Mouse (Mus musculus) MEL (cell line): Measurements from ENCODE around the gene Gpr161.

Source experiments
- CTCF ChIP-seq, 3 experiments: IDR thresholded peaks in 2 of 3; conservative IDR thresholded peaks in 1 of 3; 2 replicates each; pipeline ENCODE4 v1.5.1; 2011 to 2012; ENCODE audit warnings: low read length in 3 of 3, low read depth in 2 of 3, mild to moderate bottlenecking in 2 of 3, improper control_type of control experiment in 1 of 3, inconsistent platforms in 1 of 3, mixed read lengths in 1 of 3, moderate library complexity in 1 of 3; ENCODE audit not compliant: control insufficient read depth in 1 of 3, insufficient read depth in 1 of 3, poor library complexity in 1 of 3, severe bottlenecking in 1 of 3
- ELF1 ChIP-seq: IDR thresholded peaks from 2 replicates; pipeline ENCODE4 v1.6.1; 2014; ENCODE audit warnings: low read depth, mild to moderate bottlenecking, inconsistent platforms, low read length, improper control_type of control experiment, moderate library complexity
- GATA1 ChIP-seq: IDR thresholded peaks from 2 replicates; pipeline ENCODE4 v1.6.1; 2011; ENCODE audit warnings: low read depth, low read length, improper control_type of control experiment
- SIN3A ChIP-seq: IDR thresholded peaks from 2 replicates; pipeline ENCODE4 v1.6.1; 2012; ENCODE audit warnings: low read length, improper control_type of control experiment, inconsistent platforms
- USF1 ChIP-seq: IDR thresholded peaks from 2 replicates; pipeline ENCODE4 v1.6.1; 2014; ENCODE audit warnings: low read depth, mild to moderate bottlenecking, inconsistent platforms, low read length, improper control_type of control experiment, moderate library complexity

DNA sequence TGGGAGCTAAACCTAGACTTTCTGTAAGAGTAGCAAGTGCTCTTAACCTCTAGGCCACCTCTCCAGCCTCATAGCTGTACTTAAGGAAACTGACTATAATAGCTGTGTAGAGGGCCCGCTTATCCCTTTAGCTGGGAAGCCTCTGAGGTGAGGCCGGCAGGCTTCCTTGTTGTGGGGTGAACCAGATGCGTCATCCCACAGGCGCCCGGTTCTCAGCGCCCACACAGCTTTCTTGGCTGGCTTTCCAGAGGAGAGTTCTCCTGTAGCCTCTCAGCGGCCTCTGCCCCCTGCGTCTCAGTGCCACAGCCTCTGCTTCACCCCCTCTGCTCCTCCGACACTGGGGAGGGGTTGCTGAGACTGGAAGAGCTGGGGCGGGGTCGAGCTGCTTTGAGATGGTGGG is 20.8 kb downstream of the Gpr161 start:
- TF ChIP-seq SIN3A (no peak), GATA1 (no peak), CTCF (IDR thresholded peaks at IDR 0.05 in 2 of 3, conservative IDR thresholded peaks at IDR 0.05 in 1 of 3; ENCODE audit: control insufficient read depth in 1 of 3, insufficient read depth in 1 of 3, low read depth in 2 of 3, low read length in 3 of 3, poor library complexity in 1 of 3, severe bottlenecking in 1 of 3) (no peak), ELF1 (no peak), USF1 (no peak)
